Mouse (Mus musculus) stomach, postnatal 0 days (tissue): Measurements from ENCODE around the gene Frmpd3. TPM values are rescaled to one million over a fixed set of nuclear protein-coding genes. Genes with fewer than 3 reads are reported as not detected.

Experiments used
- ATAC-seq: fragments of 200-750 bp; cut with Nextera tagmentation; 2 replicates; pipeline ENCODE4 v1.8.0; 2017; ENCODE audit not compliant: low FRiP score, low TSS enrichment
- DNase-seq: peaks from one replicate; pipeline ENCODE4 v3.0.0-alpha.2; 2016; ENCODE audit warnings: low spot score
- H3K27ac ChIP-seq: fragments of 300-500 bp; sonication (generic); replicated peaks from 2 replicates; pipeline ENCODE4 v1.5.1; 2014; ENCODE audit warnings: mild to moderate bottlenecking, control low read depth
- H3K27me3 ChIP-seq: fragments of 300-500 bp; sonication (generic); 2 replicates; pipeline ENCODE4 v1.6.1; 2014; ENCODE audit warnings: low read length; ENCODE audit not compliant: control insufficient read depth, insufficient read depth
- H3K36me3 ChIP-seq: fragments of 300-500 bp; sonication (generic); 2 replicates; pipeline ENCODE4 v1.6.1; 2014; ENCODE audit warnings: low read length, mixed read lengths; ENCODE audit not compliant: control insufficient read depth, insufficient read depth
- H3K4me1 ChIP-seq: fragments of 300-500 bp; sonication (generic); replicated peaks from 2 replicates; pipeline ENCODE4 v1.6.1; 2014; ENCODE audit warnings: antibody characterized with exemption; ENCODE audit not compliant: control insufficient read depth, insufficient read depth
- H3K4me2 ChIP-seq: fragments of 300-500 bp; sonication (generic); replicated peaks from 2 replicates; pipeline ENCODE4 v1.6.1; 2014; ENCODE audit warnings: low read depth, mild to moderate bottlenecking, control low read depth, moderate library complexity
- H3K4me3 ChIP-seq: fragments of 300-500 bp; sonication (generic); 2 replicates; pipeline ENCODE4 v1.5.1; 2014; ENCODE audit warnings: low read depth, low read length, control low read depth
- H3K9ac ChIP-seq: fragments of 300-500 bp; sonication (generic); 2 replicates; pipeline ENCODE4 v1.6.1; 2014; ENCODE audit warnings: mild to moderate bottlenecking, low read length, control low read depth, mixed read lengths
- H3K9me3 ChIP-seq: fragments of 300-500 bp; sonication (generic); 2 replicates; pipeline ENCODE4 v1.6.1; 2016; ENCODE audit warnings: low read length; ENCODE audit not compliant: control insufficient read depth
- CTCF ChIP-seq: IDR thresholded peaks from 2 replicates; pipeline ENCODE4 v1.5.1; 2016; ENCODE audit warnings: antibody characterized with exemption, low read depth, mild to moderate bottlenecking, moderate library complexity
- EP300 ChIP-seq: optimal IDR thresholded peaks from 2 replicates; pipeline ENCODE3; 2016; ENCODE audit warnings: antibody characterized with exemption
- WGBS: fragments of 180-500 bp; shearing (Covaris S2); extraction: QIAGEN DNeasy Blood & Tissue Kit; methylation state at CpG from one replicate; pipeline ENCODE4 v1.1.7; 2014; 5-methylcytosine and 5-hydroxymethylcytosine counted together
- polyA plus RNA-seq: library from polyadenylated mRNA; unstranded; fragments of >200 nt; fragmentation: Nextera tagmentation; extraction: Ambion mirVana; gene quantifications from 2 replicates; pipeline ENCODE4 v1.2.1, GENCODE M21; 2015

Frmpd3 gene
- polyA plus RNA-seq, 1 experiment from 2014 or later, result 0.05 TPM

- H3K4me1 ChIP-seq, result no peaks in the 10 kb centered on the region
- TF ChIP-seq EP300 (no peak), CTCF (no peak)
- no peaks in the 10 kb centered on the region for H3K27me3 ChIP-seq
- WGBS, result 15% methylated on average over 24 of the region's 25 CpGs
- no peaks in the 10 kb centered on the region for H3K36me3 ChIP-seq
- H3K9ac ChIP-seq, result no peak overlapping the region
- H3K4me2 ChIP-seq, result peak overlapping the region; percentile 54
- H3K9me3 ChIP-seq, result no peaks in the 10 kb centered on the region
- no peak for DNase-seq
- ATAC-seq, result no peak
- no peak overlapping the region for H3K27ac ChIP-seq
- H3K4me3 ChIP-seq, result peak overlapping the region; percentile 27
Observed at GRCm38 (mm10) chrX:140342393-140343163, 515 bp downstream of the Frmpd3 start.

DNA sequence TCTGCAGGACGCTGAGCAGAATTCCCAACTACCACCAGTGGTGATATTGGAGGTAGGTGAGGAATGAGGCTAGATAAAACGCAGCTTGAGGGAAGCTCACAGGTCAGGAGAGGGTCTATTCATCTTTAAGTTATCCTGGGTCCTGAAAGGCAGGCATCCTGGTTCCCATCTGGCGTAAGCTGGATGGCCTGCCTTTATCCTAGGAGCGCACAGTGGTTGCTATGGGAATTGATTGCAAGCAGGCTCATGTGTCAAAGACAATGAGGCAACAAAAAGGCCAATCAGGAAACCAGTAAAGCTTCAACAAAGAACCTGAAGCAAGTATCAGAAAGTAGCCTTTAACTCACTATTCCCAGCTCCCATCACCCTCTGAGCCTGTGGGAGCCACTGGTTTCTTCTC is 33.6 kb downstream of the Frmpd3 start:
- Histone ChIP-seq H3K9me3 (no peaks in the 10 kb centered on the region), H3K27me3 (no peaks in the 10 kb centered on the region), H3K4me1 (no peaks in the 10 kb centered on the region), H3K36me3 (no peaks in the 10 kb centered on the region), H3K27ac (no peak overlapping the region), H3K4me2 (no peak overlapping the region), H3K9ac (no peak overlapping the region), H3K4me3 (no peak overlapping the region)
- 44% methylated on average over 4 of the region's 4 CpGs for WGBS
- DNase-seq, result no peak
- TF ChIP-seq EP300 (no peak), CTCF (no peak)
- ATAC-seq, result no peak

GRCm38 (mm10) chrX:140399986-140400385 is 57.9 kb downstream of the Frmpd3 start:
- TF ChIP-seq CTCF (no peak), EP300 (no peak)
- H3K36me3 ChIP-seq, result no peaks in the 10 kb centered on the region
- H3K4me3 ChIP-seq, result no peak overlapping the region
- H3K9me3 ChIP-seq, result no peaks in the 10 kb centered on the region
- no peak overlapping the region for H3K9ac ChIP-seq
- 43% methylated on average over 3 of the region's 3 CpGs for WGBS
- no peaks in the 10 kb centered on the region for H3K27me3 ChIP-seq
- no peaks in the 10 kb centered on the region for H3K4me1 ChIP-seq
- DNase-seq (no peak), ATAC-seq (no peak)
- no peak overlapping the region for H3K27ac ChIP-seq
- no peak overlapping the region for H3K4me2 ChIP-seq

GRCm38 (mm10) chrX:140402904-140403303 is 60.8 kb downstream of the Frmpd3 start:
- H3K9me3 ChIP-seq, result no peaks in the 10 kb centered on the region
- no peak overlapping the region for H3K4me2 ChIP-seq
- DNase-seq, result no peak
- no peaks in the 10 kb centered on the region for H3K27me3 ChIP-seq
- H3K4me1 ChIP-seq, result no peaks in the 10 kb centered on the region
- TF ChIP-seq CTCF (peak; percentile 41), EP300 (no peak)
- H3K27ac ChIP-seq, result no peak overlapping the region
- no peak for ATAC-seq
- no peaks in the 10 kb centered on the region for H3K36me3 ChIP-seq
- H3K9ac ChIP-seq, result no peak overlapping the region
- H3K4me3 ChIP-seq, result no peak overlapping the region
- WGBS, result 51% methylated on average over 4 of the region's 4 CpGs

DNA sequence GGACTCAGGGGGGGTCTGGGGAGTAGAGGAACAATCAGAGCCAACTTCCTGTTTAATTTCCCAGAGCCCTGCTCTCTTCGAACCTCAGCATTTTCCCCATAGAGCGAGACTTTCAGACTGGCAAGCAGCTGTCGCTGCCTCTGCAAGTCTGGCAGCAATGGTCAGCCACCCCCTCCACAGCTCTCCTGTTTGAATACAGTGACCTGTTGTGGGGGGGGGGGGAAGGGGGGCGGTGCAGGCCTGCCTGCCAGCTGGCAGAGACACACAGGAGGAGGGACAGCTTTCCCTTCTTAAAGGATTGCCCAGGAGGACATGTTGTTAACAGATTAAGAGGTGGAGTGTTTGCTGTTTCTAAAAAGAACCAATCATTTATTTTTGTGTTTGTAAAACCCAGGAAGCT is 64.0 kb downstream of the Frmpd3 start:
- Histone ChIP-seq H3K27me3 (no peaks in the 10 kb centered on the region), H3K9me3 (no peaks in the 10 kb centered on the region), H3K4me3 (no peak overlapping the region), H3K4me1 (no peaks in the 10 kb centered on the region), H3K36me3 (no peaks in the 10 kb centered on the region), H3K4me2 (no peak overlapping the region), H3K27ac (no peak overlapping the region), H3K9ac (no peak overlapping the region)
- WGBS, result 39% methylated on average over 4 of the region's 4 CpGs
- DNase-seq, result no peak
- no peak for TF ChIP-seq CTCF
- no peak for TF ChIP-seq EP300
- no peak for ATAC-seq

DNA sequence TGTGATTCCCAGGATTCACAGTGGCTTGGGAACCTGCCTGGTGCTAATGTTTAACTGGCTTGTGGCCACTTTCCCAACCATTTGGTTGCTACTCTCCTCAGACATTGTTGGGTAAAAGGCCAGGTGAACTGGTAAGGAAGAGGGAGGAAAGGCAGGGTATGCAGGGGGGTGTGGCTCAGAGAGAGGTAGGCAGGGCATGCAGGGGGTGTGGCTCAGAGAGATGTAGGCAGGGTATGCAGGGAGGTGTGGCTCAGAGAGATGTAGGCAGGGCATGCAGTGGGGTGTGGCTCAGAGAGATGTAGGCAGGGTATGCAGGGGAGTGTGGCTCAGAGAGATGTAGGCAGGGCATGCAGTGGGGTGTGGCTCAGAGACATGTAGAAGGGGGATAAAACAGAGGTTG is 64.4 kb downstream of the Frmpd3 start:
- no peak for TF ChIP-seq EP300
- no peak for TF ChIP-seq CTCF
- H3K4me3 ChIP-seq, result no peak overlapping the region
- no peak overlapping the region for H3K4me2 ChIP-seq
- H3K9me3 ChIP-seq, result no peaks in the 10 kb centered on the region
- ATAC-seq (peak; percentile 38; the same call in 1 of the 2 replicates), DNase-seq (peak; percentile 44)
- H3K4me1 ChIP-seq, result no peaks in the 10 kb centered on the region
- no peaks in the 10 kb centered on the region for H3K36me3 ChIP-seq
- no peak overlapping the region for H3K9ac ChIP-seq
- H3K27me3 ChIP-seq, result no peaks in the 10 kb centered on the region
- no peak overlapping the region for H3K27ac ChIP-seq
